Mouse (Mus musculus) T-cell, adult 2 months (primary cell): ENCODE results near the gene Lamb2.
A peak's percentile ranks its signal among the peaks of the same experiment; 100 is the strongest.

Source experiments
- DNase-seq: peaks from one replicate; pipeline ENCODE4 v3.0.0; 2022; ENCODE audit warnings: low spot score

Lamb2 gene

GRCm38 (mm10) chr9:108491286-108491580 lies 11.7 kb downstream of the Lamb2 start:
- no peak for DNase-seq

- no peak for DNase-seq
Observed at GRCm38 (mm10) chr9:108492043-108492750, 12.7 kb downstream of the Lamb2 start.

GRCm38 (mm10) chr9:108493246-108493645 lies 13.7 kb downstream of the Lamb2 start:
- no peak for DNase-seq

GRCm38 (mm10) chr9:108494146-108494825 lies 14.8 kb downstream of the Lamb2 start:
- no peak for DNase-seq

GRCm38 (mm10) chr9:108494905-108495304 lies 15.4 kb downstream of the Lamb2 start:
- no peak for DNase-seq

GRCm38 (mm10) chr9:108499231-108499630 lies 19.7 kb downstream of the Lamb2 start:
- no peak for DNase-seq

- no peak for DNase-seq
Observed at GRCm38 (mm10) chr9:108499943-108500342, 20.4 kb downstream of the Lamb2 start.

- DNase-seq = no peak
Observed at GRCm38 (mm10) chr9:108506901-108507300, 27.4 kb downstream of the Lamb2 start.

- DNase-seq = peak; percentile 93
Observed at GRCm38 (mm10) chr9:108507619-108508434, 28.3 kb downstream of the Lamb2 start, which contains the start of gene Qars. Qars (plus strand) TSS chr9:108507706.

GRCm38 (mm10) chr9:108508776-108509175 lies 29.2 kb downstream of the Lamb2 start:
- no peak for DNase-seq

GRCm38 (mm10) chr9:108516380-108517251 lies 37.1 kb downstream of the Lamb2 start, which contains the start of gene Qrich1:
Qrich1 (plus strand) TSS chr9:108516806.
- peak; percentile 92 for DNase-seq

- peak; percentile 78 for DNase-seq
Observed at GRCm38 (mm10) chr9:108517253-108517930, 37.9 kb downstream of the Lamb2 start.

- peak; percentile 70 for DNase-seq
Observed at GRCm38 (mm10) chr9:108517931-108518332, 38.4 kb downstream of the Lamb2 start.

- no peak for DNase-seq
Observed at GRCm38 (mm10) chr9:108521604-108522003, 42.1 kb downstream of the Lamb2 start.

GRCm38 (mm10) chr9:108523341-108523740 lies 43.8 kb downstream of the Lamb2 start:
- no peak for DNase-seq

- no peak for DNase-seq
Observed at GRCm38 (mm10) chr9:108525400-108525799, 45.9 kb downstream of the Lamb2 start.

- DNase-seq = no peak
Observed at GRCm38 (mm10) chr9:108530954-108531353, 51.4 kb downstream of the Lamb2 start.

GRCm38 (mm10) chr9:108531496-108531895 lies 52.0 kb downstream of the Lamb2 start:
- no peak for DNase-seq
